In the genomic region with DNA sequence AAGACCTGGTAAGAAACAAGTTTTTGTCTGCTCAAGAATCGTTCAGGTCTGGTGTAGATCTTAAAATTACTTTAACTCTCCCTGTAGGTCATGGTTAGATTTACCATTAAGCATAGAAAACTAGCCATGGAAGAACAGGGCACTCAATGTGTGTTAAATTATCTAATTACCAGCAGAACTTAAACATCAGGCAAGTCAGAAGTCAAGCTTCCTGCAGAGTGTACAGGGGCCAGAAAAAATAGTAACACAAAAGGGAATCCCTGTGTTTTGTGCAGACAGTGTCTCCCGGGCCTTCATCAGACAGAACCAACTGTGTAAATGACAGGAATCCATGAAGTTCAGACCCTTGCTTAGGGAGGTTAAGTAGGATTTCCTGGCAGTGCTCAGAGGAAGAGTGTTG, we compare ENCODE assay signal across 40 mouse cellular contexts. TPM values are rescaled to one million over a fixed set of nuclear protein-coding genes. Genes with fewer than 3 reads are reported as not detected.
"Had no signal": no experiment of that assay in that cellular context is flagged by ENCODE, and none has a peak within 500 bp of the region (broad histone marks: within the 10 kb centered on the region; RNA-seq: fewer than 3 reads in every experiment).

No protein-coding gene starts in this region.

- H3K4me3 ChIP-seq: gastrocnemius, adult 2 months; heart, embryonic 10.5 days; heart, embryonic 12.5 days; hindbrain, embryonic 10.5 days; hindbrain, embryonic 12.5 days; intestine, embryonic 15.5 days; layer of hippocampus, adult 2 months; left cerebral cortex, adult 2 months; limb, embryonic 10.5 days; limb, embryonic 12.5 days; liver, embryonic 13.5 days had no signal

- H3K4me2 ChIP-seq: heart, embryonic 12.5 days; hindbrain, embryonic 12.5 days; hindbrain, embryonic 14.5 days; intestine, embryonic 15.5 days; limb, embryonic 12.5 days; liver, embryonic 11.5 days; liver, embryonic 13.5 days had no signal

- H3K36me3 ChIP-seq: heart, embryonic 10.5 days; heart, embryonic 12.5 days; hindbrain, embryonic 10.5 days; hindbrain, embryonic 12.5 days; intestine, embryonic 15.5 days; limb, embryonic 10.5 days; limb, embryonic 12.5 days; liver, embryonic 13.5 days had no signal

- DNase-seq: gastrocnemius, adult 2 months; gastrocnemius, postnatal 10 days; gastrocnemius, postnatal 25 days; heart, adult 18-20 months; heart, postnatal 10 days; heart, postnatal 4 days; kidney, adult 18-20 months; kidney, adult 8-10 months; kidney, postnatal 10 days; kidney, postnatal 25 days; kidney, postnatal 4 days; liver; liver, embryonic 13.5 days had no signal

- H3K9ac ChIP-seq: heart, embryonic 12.5 days; hindbrain, embryonic 12.5 days; hindbrain, embryonic 14.5 days; intestine, embryonic 15.5 days; limb, embryonic 12.5 days; liver, embryonic 13.5 days had no signal

- H3K9me3 ChIP-seq: heart, embryonic 10.5 days; heart, embryonic 12.5 days; hindbrain, embryonic 10.5 days; hindbrain, embryonic 12.5 days; intestine, embryonic 15.5 days; limb, embryonic 10.5 days; limb, embryonic 12.5 days; liver, embryonic 13.5 days had no signal

- ATAC-seq: hindbrain, embryonic 16.5 days; inflammation-experienced regulatory T-cells, adult 6 months; intestine, embryonic 15.5 days; intestine, postnatal 0 days had no signal

- H3K27me3 ChIP-seq: heart, embryonic 12.5 days; hindbrain, embryonic 12.5 days; intestine, embryonic 15.5 days; limb, embryonic 12.5 days; liver, embryonic 13.5 days had no signal

- H3K27ac ChIP-seq: gastrocnemius, adult 2 months; heart, embryonic 10.5 days; hindbrain, embryonic 10.5 days; hindbrain, embryonic 12.5 days; hindbrain, embryonic 14.5 days; intestine, embryonic 15.5 days; layer of hippocampus, adult 2 months; left cerebral cortex, adult 2 months; limb, embryonic 10.5 days; limb, embryonic 12.5 days; liver, embryonic 13.5 days had no signal

- H3K4me1 ChIP-seq: heart, embryonic 10.5 days; heart, embryonic 12.5 days; hindbrain, embryonic 10.5 days; hindbrain, embryonic 12.5 days; intestine, embryonic 15.5 days; limb, embryonic 12.5 days; liver, embryonic 13.5 days had no signal

RNA-seq across cellular contexts. Expression of a gene that starts 17.4 kb away (rescaled TPM):
- total RNA-seq: gastrocnemius, adult 2 months; gastrocnemius, postnatal 10 days; gastrocnemius, postnatal 25 days; gastrocnemius, postnatal 4 days; granulocyte monocyte progenitor cell, adult 5-6 weeks; heart, adult 18-20 months; heart, adult 8-10 months; heart, postnatal 10 days; heart, postnatal 25 days; heart, postnatal 4 days; layer of hippocampus, adult 2 months; layer of hippocampus, postnatal 10 days; layer of hippocampus, postnatal 25 days; left cerebral cortex, adult 2 months; left cerebral cortex, postnatal 14 days; left cerebral cortex, postnatal 36 days had no signal
- polyA plus RNA-seq: heart, embryonic 10.5 days; heart, embryonic 12.5 days; heart, embryonic 14.5 days; hindbrain, embryonic 10.5 days; hindbrain, embryonic 12.5 days; hindbrain, embryonic 14.5 days; hindbrain, embryonic 16.5 days; inflammation-experienced regulatory T-cells, adult 6 months; kidney, embryonic 14.5 days; kidney, embryonic 16.5 days; limb, embryonic 10.5 days; limb, embryonic 12.5 days; limb, embryonic 14.5 days; liver, embryonic 11.5 days; liver, embryonic 13.5 days had no signal

RNA-seq across cellular contexts. Expression of a gene that starts 39.0 kb away (rescaled TPM):
- total RNA-seq: gastrocnemius, adult 2 months; gastrocnemius, postnatal 10 days; gastrocnemius, postnatal 25 days; gastrocnemius, postnatal 4 days; granulocyte monocyte progenitor cell, adult 5-6 weeks; heart, adult 18-20 months; heart, adult 8-10 months; heart, postnatal 10 days; heart, postnatal 25 days; heart, postnatal 4 days; layer of hippocampus, adult 2 months; layer of hippocampus, postnatal 10 days; layer of hippocampus, postnatal 25 days; left cerebral cortex, adult 2 months; left cerebral cortex, postnatal 14 days; left cerebral cortex, postnatal 36 days had no signal
- polyA plus RNA-seq: heart, embryonic 10.5 days; heart, embryonic 12.5 days; heart, embryonic 14.5 days; heart, embryonic 16.5 days; hindbrain, embryonic 10.5 days; hindbrain, embryonic 12.5 days; hindbrain, embryonic 14.5 days; hindbrain, embryonic 16.5 days; inflammation-experienced regulatory T-cells, adult 6 months; intestine, embryonic 15.5 days; intestine, postnatal 0 days; kidney, embryonic 14.5 days; kidney, embryonic 16.5 days; limb, embryonic 10.5 days; limb, embryonic 12.5 days; limb, embryonic 14.5 days; liver, embryonic 11.5 days; liver, embryonic 13.5 days had no signal

RNA-seq across cellular contexts. Expression of a gene that starts 43.9 kb away (rescaled TPM):
- total RNA-seq: gastrocnemius, adult 2 months; gastrocnemius, postnatal 10 days; gastrocnemius, postnatal 25 days; gastrocnemius, postnatal 4 days; granulocyte monocyte progenitor cell, adult 5-6 weeks; heart, adult 18-20 months; heart, adult 8-10 months; heart, postnatal 10 days; heart, postnatal 25 days; heart, postnatal 4 days; layer of hippocampus, adult 2 months; layer of hippocampus, postnatal 10 days; layer of hippocampus, postnatal 25 days; left cerebral cortex, adult 2 months; left cerebral cortex, postnatal 14 days; left cerebral cortex, postnatal 36 days had no signal
- polyA plus RNA-seq: heart, embryonic 10.5 days; heart, embryonic 12.5 days; heart, embryonic 14.5 days; heart, embryonic 16.5 days; hindbrain, embryonic 10.5 days; hindbrain, embryonic 12.5 days; hindbrain, embryonic 14.5 days; hindbrain, embryonic 16.5 days; inflammation-experienced regulatory T-cells, adult 6 months; intestine, embryonic 15.5 days; intestine, postnatal 0 days; kidney, embryonic 14.5 days; kidney, embryonic 16.5 days; limb, embryonic 10.5 days; limb, embryonic 12.5 days; limb, embryonic 14.5 days; liver, embryonic 11.5 days; liver, embryonic 13.5 days had no signal
